Mouse (Mus musculus): ENCODE results near the gene Leprot. TPM values are rescaled to one million over a fixed set of nuclear protein-coding genes. Genes with fewer than 3 reads are reported as not detected.

The Leprot gene
- polyA plus RNA-seq, 1 experiment from 2014 or later: 47.5 TPM

- H3K27me3 ChIP-seq: no peaks in the 10 kb centered on the region
- H3K9ac ChIP-seq: no peak overlapping the region
- no peaks in the 10 kb centered on the region for H3K36me3 ChIP-seq (replicated peaks)
- no peak overlapping the region for H3K4me2 ChIP-seq
- 64% methylated on average over 4 of the region's 4 CpGs for WGBS (ENCODE audit: insufficient replicate concordance)
- H3K27ac ChIP-seq (replicated peaks): no peak overlapping the region
- H3K9me3 ChIP-seq (replicated peaks): no peaks in the 10 kb centered on the region
- ATAC-seq (ENCODE audit: insufficient read depth): no peak
- peaks cover 8% of the 10 kb centered on the region for H3K4me1 ChIP-seq (replicated peaks)
- no peak overlapping the region for H3K4me3 ChIP-seq (replicated peaks)
Observed at GRCm38 (mm10) chr4:101643216-101643615, 4.3 kb upstream of the Leprot start.

- WGBS (ENCODE audit: insufficient replicate concordance): under 1% methylated on average over 8 of the region's 8 CpGs
Observed at GRCm38 (mm10) chr4:101646857-101647195, 692 bp upstream of the Leprot start.

DNA sequence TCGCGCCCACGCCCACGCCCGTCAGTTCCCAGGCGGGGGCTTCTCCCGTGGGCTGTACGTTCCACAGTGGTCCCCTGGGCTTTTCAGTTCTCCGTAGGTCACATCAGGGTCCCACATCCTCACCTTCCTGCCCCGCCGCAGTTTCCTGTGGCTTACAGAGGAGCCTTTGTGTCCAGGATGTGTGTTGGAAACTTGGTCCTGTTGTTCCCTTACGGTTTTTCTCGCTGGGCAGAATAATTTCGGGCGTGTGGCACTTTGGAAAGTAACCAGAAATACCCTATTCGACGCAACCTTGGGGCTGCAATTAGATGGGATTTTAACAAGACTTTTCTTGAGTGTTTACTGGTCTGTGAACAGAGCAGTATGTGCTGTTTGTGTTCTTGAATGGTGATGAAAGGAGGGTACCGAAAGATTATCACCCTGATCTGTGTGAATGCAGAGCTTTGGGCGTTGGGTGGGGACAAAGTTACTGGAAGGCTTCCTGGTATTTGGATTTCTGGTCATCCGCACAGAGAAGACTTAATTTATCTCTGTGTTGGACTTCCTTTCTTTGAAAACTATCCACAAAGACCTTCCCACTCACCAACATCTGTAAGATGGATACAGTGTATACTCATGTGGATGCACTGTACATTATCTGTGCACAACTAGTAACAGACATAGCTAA, 591 bp downstream of the Leprot start:
- no peak for ATAC-seq (ENCODE audit: insufficient read depth)
- H3K4me1 ChIP-seq (replicated peaks): peaks cover 54% of the 10 kb centered on the region
- peak overlapping the region; percentile 80 for H3K4me2 ChIP-seq
- no peaks in the 10 kb centered on the region for H3K9me3 ChIP-seq (replicated peaks)
- H3K27ac ChIP-seq (replicated peaks): peak overlapping the region; percentile 94
- H3K4me3 ChIP-seq (replicated peaks): peak overlapping the region; percentile 88
- H3K36me3 ChIP-seq (replicated peaks): no peaks in the 10 kb centered on the region
- peak overlapping the region; percentile 91 for H3K9ac ChIP-seq
- 0% methylated on average over 20 of the region's 20 CpGs for WGBS (ENCODE audit: insufficient replicate concordance)
- no peaks in the 10 kb centered on the region for H3K27me3 ChIP-seq

More at GRCm38 (mm10) chr4:101646857-101647195, 692 bp upstream of the Leprot start:
- H3K27ac ChIP-seq (replicated peaks): peak overlapping the region; percentile 94
- peak overlapping the region; percentile 88 for H3K4me3 ChIP-seq (replicated peaks)
- peak overlapping the region; percentile 63 for H3K9ac ChIP-seq
- no peaks in the 10 kb centered on the region for H3K27me3 ChIP-seq
- H3K4me2 ChIP-seq: peak overlapping the region; percentile 80
- no peak for ATAC-seq (ENCODE audit: insufficient read depth)
- H3K4me1 ChIP-seq (replicated peaks): peaks cover 41% of the 10 kb centered on the region
- no peaks in the 10 kb centered on the region for H3K9me3 ChIP-seq (replicated peaks)
- H3K36me3 ChIP-seq (replicated peaks): no peaks in the 10 kb centered on the region

DNA sequence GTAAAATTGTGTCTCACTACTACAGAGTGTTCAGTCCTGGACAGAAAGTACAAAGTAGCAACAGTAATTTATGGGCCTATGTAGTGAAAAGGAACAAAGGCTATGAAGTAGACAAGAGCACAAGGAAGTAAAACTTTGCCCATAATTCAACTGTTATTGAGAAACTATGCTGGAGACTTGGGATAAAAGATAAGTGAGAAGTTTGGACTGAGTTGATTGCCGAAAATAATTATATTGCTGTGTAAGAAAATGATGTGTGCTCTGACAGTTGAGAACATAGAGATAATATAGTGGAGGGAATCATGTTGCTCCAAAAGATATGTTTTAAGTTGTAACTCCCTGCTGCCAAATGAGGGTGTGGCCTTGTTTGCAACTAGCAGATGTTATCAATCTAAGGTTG, 1.2 kb downstream of the Leprot start:
- Histone ChIP-seq H3K36me3 (replicated peaks) (0 out of 2 replicates have a peak, but pooled peaks cover 4% of the 10 kb centered on the region), H3K4me2 (peak overlapping the region; percentile 80), H3K4me1 (replicated peaks) (peaks cover 60% of the 10 kb centered on the region), H3K9me3 (replicated peaks) (no peaks in the 10 kb centered on the region), H3K27me3 (no peaks in the 10 kb centered on the region), H3K27ac (replicated peaks) (peak overlapping the region; percentile 94), H3K9ac (peak overlapping the region; percentile 91), H3K4me3 (replicated peaks) (peak overlapping the region; percentile 88)
- WGBS (ENCODE audit: insufficient replicate concordance): 12% methylated on average over 1 of the region's 1 CpGs
- ATAC-seq (ENCODE audit: insufficient read depth): no peak

DNA sequence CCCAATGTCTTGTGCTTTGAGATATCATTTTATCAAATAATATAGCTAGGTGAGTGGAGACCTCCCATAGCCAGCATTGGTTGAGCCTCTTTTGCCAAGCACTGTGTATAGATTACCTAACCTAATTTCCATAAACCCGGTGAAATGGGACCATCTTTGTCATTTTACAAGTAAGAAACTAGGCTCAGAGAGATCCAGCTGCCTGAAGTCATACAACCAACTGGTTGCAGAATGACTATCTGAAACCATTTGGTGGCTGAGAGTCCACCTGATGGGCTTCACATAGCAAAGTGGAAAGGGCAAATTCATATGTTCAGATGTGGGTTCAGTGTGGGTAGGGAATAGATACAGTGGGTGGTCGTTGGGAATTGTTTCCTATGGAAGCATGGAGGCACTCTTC, 3.4 kb downstream of the Leprot start:
- Histone ChIP-seq H3K27me3 (no peaks in the 10 kb centered on the region), H3K27ac (replicated peaks) (0 out of 2 replicates have a peak overlapping the region, but pooled peaks have one; percentile 25), H3K9me3 (replicated peaks) (no peaks in the 10 kb centered on the region), H3K9ac (no peak overlapping the region), H3K36me3 (replicated peaks) (0 out of 2 replicates have a peak, but pooled peaks cover 10% of the 10 kb centered on the region), H3K4me1 (replicated peaks) (peaks cover 80% of the 10 kb centered on the region), H3K4me2 (no peak overlapping the region), H3K4me3 (replicated peaks) (no peak overlapping the region)
- 57% methylated on average over 2 of the region's 2 CpGs for whole genome bisulfite sequencing (ENCODE audit: insufficient replicate concordance)
- no peak for ATAC-seq (ENCODE audit: insufficient read depth)

DNA sequence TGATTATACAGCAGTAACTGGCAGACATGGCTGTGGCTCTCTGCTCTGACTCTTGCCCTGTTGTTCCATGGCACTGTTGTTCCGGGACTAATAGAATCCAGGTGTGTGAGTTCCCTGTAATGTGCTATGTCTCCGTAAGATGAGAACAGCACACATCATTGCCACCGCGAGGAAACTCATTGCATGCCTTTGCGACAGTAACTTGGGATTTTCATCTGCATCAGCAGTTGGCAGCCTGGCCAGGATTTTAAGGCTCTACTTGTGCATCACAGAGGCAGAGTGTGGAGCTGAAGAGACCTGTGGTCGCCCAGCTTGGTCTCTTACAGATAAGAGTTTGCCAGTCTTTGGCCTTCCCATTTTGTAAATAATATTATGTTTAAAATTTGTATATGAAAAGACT, 6.7 kb downstream of the Leprot start:
- Histone ChIP-seq H3K4me1 (replicated peaks) (peaks cover 81% of the 10 kb centered on the region), H3K27me3 (no peaks in the 10 kb centered on the region), H3K4me2 (peak overlapping the region; percentile 55), H3K9me3 (replicated peaks) (no peaks in the 10 kb centered on the region), H3K4me3 (replicated peaks) (no peak overlapping the region), H3K9ac (peak overlapping the region; percentile 46; the same call in 1 of the 2 replicates), H3K27ac (replicated peaks) (peak overlapping the region; percentile 90), H3K36me3 (replicated peaks) (peaks cover 34% of the 10 kb centered on the region)
- peak; percentile 46 for ATAC-seq (ENCODE audit: insufficient read depth)
- WGBS (ENCODE audit: insufficient replicate concordance): 56% methylated on average over 6 of the region's 6 CpGs

- peak overlapping the region; percentile 15 for H3K4me3 ChIP-seq (replicated peaks)
- peak overlapping the region; percentile 55 for H3K4me2 ChIP-seq
- no peaks in the 10 kb centered on the region for H3K9me3 ChIP-seq (replicated peaks)
- 27% methylated on average over 4 of the region's 4 CpGs for WGBS (ENCODE audit: insufficient replicate concordance)
- peaks cover 75% of the 10 kb centered on the region for H3K4me1 ChIP-seq (replicated peaks)
- H3K36me3 ChIP-seq (replicated peaks): peaks cover 40% of the 10 kb centered on the region
- H3K27ac ChIP-seq (replicated peaks): peak overlapping the region; percentile 90
- no peaks in the 10 kb centered on the region for H3K27me3 ChIP-seq
- peak overlapping the region; percentile 46 for H3K9ac ChIP-seq
- ATAC-seq (ENCODE audit: insufficient read depth): peak; percentile 95
Observed at GRCm38 (mm10) chr4:101654788-101655414, 7.4 kb downstream of the Leprot start.

DNA sequence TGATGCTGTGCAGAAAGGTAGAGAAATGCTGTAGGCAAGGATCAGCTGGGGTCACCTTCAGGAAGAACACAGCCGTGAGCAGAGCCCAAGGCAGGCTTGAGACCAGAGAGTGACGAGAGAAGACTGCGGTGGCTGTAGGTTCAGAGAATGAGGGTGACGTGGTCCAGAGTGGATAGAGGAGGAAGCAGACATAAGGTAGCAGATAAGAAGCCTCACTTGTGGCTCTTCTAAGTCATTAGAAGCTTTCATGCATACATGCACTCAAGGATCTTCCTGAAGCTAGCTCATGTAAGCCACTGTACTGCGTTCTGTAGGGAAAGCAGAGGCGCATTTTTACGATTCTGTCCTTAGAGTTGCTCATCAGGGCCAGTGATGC, 7.9 kb downstream of the Leprot start:
- peak overlapping the region; percentile 15 for H3K4me3 ChIP-seq (replicated peaks)
- peaks cover 44% of the 10 kb centered on the region for H3K36me3 ChIP-seq (replicated peaks)
- H3K9ac ChIP-seq: peak overlapping the region; percentile 46
- H3K27me3 ChIP-seq: no peaks in the 10 kb centered on the region
- H3K4me2 ChIP-seq: peak overlapping the region; percentile 55
- ATAC-seq (ENCODE audit: insufficient read depth): peak; percentile 77
- no peaks in the 10 kb centered on the region for H3K9me3 ChIP-seq (replicated peaks)
- H3K4me1 ChIP-seq (replicated peaks): peaks cover 70% of the 10 kb centered on the region
- 35% methylated on average over 7 of the region's 7 CpGs for WGBS (ENCODE audit: insufficient replicate concordance)
- H3K27ac ChIP-seq (replicated peaks): peak overlapping the region; percentile 90

GRCm38 (mm10) chr4:101656056-101656455, 8.5 kb downstream of the Leprot start:
- H3K9me3 ChIP-seq (replicated peaks): no peaks in the 10 kb centered on the region
- peaks cover 50% of the 10 kb centered on the region for H3K36me3 ChIP-seq (replicated peaks)
- peak overlapping the region; percentile 13 for H3K4me2 ChIP-seq
- WGBS (ENCODE audit: insufficient replicate concordance): 73% methylated on average over 15 of the region's 15 CpGs
- peaks cover 65% of the 10 kb centered on the region for H3K4me1 ChIP-seq (replicated peaks)
- no peaks in the 10 kb centered on the region for H3K27me3 ChIP-seq
- peak overlapping the region; percentile 71 for H3K27ac ChIP-seq (replicated peaks)
- no peak overlapping the region for H3K9ac ChIP-seq
- H3K4me3 ChIP-seq (replicated peaks): no peak overlapping the region
- ATAC-seq (ENCODE audit: insufficient read depth): no peak

DNA sequence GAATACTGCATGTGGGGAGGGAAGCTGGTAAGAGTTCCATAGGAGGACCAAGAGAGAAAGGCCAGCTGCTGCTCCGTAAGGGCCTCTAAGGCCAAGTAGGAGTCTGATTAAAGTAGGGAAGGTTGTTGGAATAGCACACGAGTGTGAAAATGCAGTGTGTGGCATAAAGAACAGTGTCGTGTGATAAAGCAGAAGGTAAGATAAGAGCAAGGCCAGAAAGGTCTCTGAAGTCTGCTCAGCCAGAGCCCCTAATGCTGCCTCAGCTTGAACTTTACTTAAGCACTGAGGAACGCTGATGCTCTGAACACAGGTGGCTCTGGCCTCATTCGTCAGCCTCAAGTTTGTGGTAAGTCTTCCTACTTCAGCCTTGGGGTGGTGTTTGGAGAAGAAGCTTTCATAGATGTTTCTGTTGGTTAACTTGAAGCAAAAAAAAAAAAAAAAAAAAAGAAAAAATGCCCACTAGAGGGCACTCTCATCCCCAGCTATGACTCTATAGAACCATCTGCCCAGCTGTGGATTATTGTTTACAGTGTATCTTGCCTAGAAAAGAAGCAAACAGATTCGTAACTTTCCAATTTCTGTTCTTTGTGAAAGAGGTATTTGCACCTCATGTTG, 9.5 kb downstream of the Leprot start:
- Histone ChIP-seq H3K4me2 (0 out of 2 replicates have a peak overlapping the region, but pooled peaks have one; percentile 9), H3K4me1 (replicated peaks) (peaks cover 55% of the 10 kb centered on the region), H3K36me3 (replicated peaks) (peaks cover 61% of the 10 kb centered on the region), H3K4me3 (replicated peaks) (no peak overlapping the region), H3K27me3 (no peaks in the 10 kb centered on the region), H3K9me3 (replicated peaks) (no peaks in the 10 kb centered on the region), H3K27ac (replicated peaks) (peak overlapping the region; percentile 71), H3K9ac (peak overlapping the region; percentile 17; the same call in 1 of the 2 replicates)
- 17% methylated on average over 6 of the region's 6 CpGs for WGBS (ENCODE audit: insufficient replicate concordance)
- peak; percentile 19; the same call in 1 of the 2 replicates for ATAC-seq (ENCODE audit: insufficient read depth)

DNA sequence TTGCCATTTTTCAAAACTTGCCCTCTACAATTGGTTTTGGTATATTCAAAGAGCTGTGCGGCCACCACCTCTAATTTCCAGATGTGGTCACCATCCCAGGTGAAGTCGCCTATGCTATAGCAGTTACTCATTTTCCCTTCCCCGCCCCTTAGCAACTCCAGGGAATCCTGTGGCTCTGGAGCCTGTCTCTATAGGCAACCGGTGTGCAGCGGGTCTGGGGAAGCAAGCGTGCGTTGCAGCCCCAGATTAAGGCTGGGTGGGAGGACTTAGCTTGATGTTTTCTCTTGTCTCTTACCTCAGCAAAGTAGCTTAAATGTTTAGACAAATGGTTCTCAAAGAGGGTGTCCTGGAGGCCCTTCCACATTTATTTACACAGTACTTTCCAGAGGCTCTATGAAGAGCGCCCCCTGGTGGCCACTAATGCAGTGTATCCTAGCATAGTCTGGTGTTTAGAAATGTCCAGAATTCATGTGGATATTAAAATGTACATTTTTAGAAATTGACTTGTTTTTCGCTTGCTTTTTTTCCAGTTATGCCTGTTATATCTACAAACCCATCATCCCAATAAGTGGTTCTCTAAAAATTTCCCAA, 16.7 kb downstream of the Leprot start:
- H3K4me1 ChIP-seq (replicated peaks): no peaks in the 10 kb centered on the region
- 66% methylated on average over 9 of the region's 9 CpGs for WGBS (ENCODE audit: insufficient replicate concordance)
- no peak for ATAC-seq (ENCODE audit: insufficient read depth)

More for the DNA sequence above, 16.7 kb downstream of the Leprot start:
- H3K4me3 ChIP-seq (replicated peaks): no peak overlapping the region
- H3K36me3 ChIP-seq (replicated peaks): peaks cover 45% of the 10 kb centered on the region
- no peak overlapping the region for H3K4me2 ChIP-seq
- H3K27ac ChIP-seq (replicated peaks): no peak overlapping the region
- no peaks in the 10 kb centered on the region for H3K9me3 ChIP-seq (replicated peaks)
- no peak overlapping the region for H3K9ac ChIP-seq
- H3K27me3 ChIP-seq: no peaks in the 10 kb centered on the region

Data from liver, embryonic 15.5 days (tissue).